In the genomic region with DNA sequence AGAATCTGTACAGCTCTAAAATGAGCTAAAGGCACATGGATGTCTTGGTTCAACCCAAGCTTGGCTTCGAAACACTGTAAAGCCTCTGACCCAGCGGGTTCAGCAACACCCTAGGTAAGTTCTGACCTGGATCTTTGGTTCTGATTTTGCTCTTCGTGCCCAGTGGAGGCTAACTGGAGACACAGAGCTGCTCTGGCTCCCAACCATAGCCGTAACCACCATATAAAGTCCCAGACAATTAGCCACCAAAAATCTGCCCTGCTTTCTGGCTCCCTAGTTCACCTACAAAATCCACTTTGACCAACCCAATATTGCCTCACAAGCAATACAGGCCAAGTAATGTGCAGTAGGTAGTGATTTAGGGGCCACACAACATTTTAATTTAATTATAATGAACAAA, we compare ENCODE assay signal across 9 mouse cellular contexts. TPM values are rescaled to one million over a fixed set of nuclear protein-coding genes. Genes with fewer than 3 reads are reported as not detected.
DNase-seq lines count a peak whose midpoint lies in the region; ATAC-seq and TF ChIP-seq lines count a peak whose summit lies in the region.
"Had no signal": no experiment of that assay in that cellular context is flagged by ENCODE, and none has a peak within 500 bp of the region (broad histone marks: within the 10 kb centered on the region; RNA-seq: fewer than 3 reads in every experiment).

No protein-coding gene starts in this region.

- H3K9ac ChIP-seq in heart, embryonic 15.5 days = peak overlapping the region; percentile 86
- H3K9ac ChIP-seq in heart, adult 2 months (ENCODE audit: low read depth, low read length) = no peak overlapping the region
- H3K9ac ChIP-seq in embryonic facial prominence, embryonic 11.5 days (replicated peaks; ENCODE audit: low read length) = peak overlapping the region; percentile 97
- H3K9ac ChIP-seq in intestine, embryonic 14.5 days (ENCODE audit: low read length) = peak overlapping the region; percentile 93
- H3K9ac ChIP-seq in midbrain, embryonic 16.5 days (ENCODE audit: low read depth, low read length) = no peak overlapping the region

- H3K27ac ChIP-seq in heart, embryonic 15.5 days = peak overlapping the region; percentile 90
- H3K27ac ChIP-seq in heart, adult 2 months = no peak overlapping the region; the same call in 1 of the 2 replicates
- H3K27ac ChIP-seq in embryonic facial prominence, embryonic 11.5 days (replicated peaks; ENCODE audit: low read depth, low read length) = no peak overlapping the region
- peak overlapping the region; percentile 89 for H3K27ac ChIP-seq in intestine, embryonic 14.5 days (ENCODE audit: low read depth)
- no peak overlapping the region for H3K27ac ChIP-seq in midbrain, embryonic 16.5 days (ENCODE audit: low read length)

- intact Hi-C loops in heart, adult 2 months (cut with DNase I) = loop anchor here (5.0 kb wide), 2 partner anchors 192 to 212 kb away; no protein-coding TSS in a partner anchor

- H3K4me2 ChIP-seq in heart, embryonic 15.5 days = peak overlapping the region; percentile 65
- H3K4me2 ChIP-seq in embryonic facial prominence, embryonic 11.5 days (ENCODE audit: low read depth, low read length) = peak overlapping the region; percentile 47
- H3K4me2 ChIP-seq in intestine, embryonic 14.5 days (ENCODE audit: low read length) = peak overlapping the region; percentile 63
- peak overlapping the region; percentile 17 for H3K4me2 ChIP-seq in midbrain, embryonic 16.5 days (ENCODE audit: low read length)

- no peak for TF ChIP-seq CTCF in heart, adult 2 months (IDR thresholded peaks at IDR 0.05)

- H3K4me1 ChIP-seq in heart, embryonic 15.5 days (replicated peaks) = peaks cover 8% of the 10 kb centered on the region
- 0 out of 2 replicates have a peak, but pooled peaks cover 2% of the 10 kb centered on the region for H3K4me1 ChIP-seq in heart, adult 2 months (ENCODE audit: control insufficient read depth, insufficient read depth, low read length)
- H3K4me1 ChIP-seq in embryonic facial prominence, embryonic 11.5 days (ENCODE audit: control insufficient read depth, insufficient read depth, low read length) = no peaks in the 10 kb centered on the region
- H3K4me1 ChIP-seq in intestine, embryonic 14.5 days (replicated peaks; ENCODE audit: control insufficient read depth, insufficient read depth, low read length) = no peaks in the 10 kb centered on the region
- peaks cover 7% of the 10 kb centered on the region for H3K4me1 ChIP-seq in midbrain, embryonic 16.5 days (ENCODE audit: control insufficient read depth, insufficient read depth, low read length)

- ATAC-seq in heart, embryonic 15.5 days (replicated peaks; ENCODE audit: insufficient number of reproducible peaks, insufficient read depth, low FRiP score, low read depth) = no peak
- no peak for ATAC-seq in embryonic facial prominence, embryonic 11.5 days (replicated peaks; ENCODE audit: insufficient number of reproducible peaks, low FRiP score, low TSS enrichment, low read depth)
- ATAC-seq in intestine, embryonic 14.5 days (replicated peaks; ENCODE audit: low FRiP score, low TSS enrichment, low read depth) = no peak
- no peak for ATAC-seq in midbrain, embryonic 16.5 days

- no peak for TF ChIP-seq POLR2A in heart, adult 2 months (IDR thresholded peaks at IDR 0.05; ENCODE audit: insufficient read depth, low read depth, low read length)

- TF ChIP-seq EP300 in heart, adult 2 months (IDR thresholded peaks at IDR 0.05; ENCODE audit: insufficient read depth, low read depth, low read length) = no peak

- WGBS in heart, embryonic 15.5 days = 42% methylated on average over 4 of the region's 4 CpGs
- 53% methylated on average over 4 of the region's 4 CpGs for WGBS in heart, adult 2 months
- WGBS in embryonic facial prominence, embryonic 11.5 days = 42% methylated on average over 4 of the region's 4 CpGs
- WGBS in intestine, embryonic 14.5 days = 36% methylated on average over 4 of the region's 4 CpGs
- WGBS in midbrain, embryonic 16.5 days = 45% methylated on average over 4 of the region's 4 CpGs

- no peaks in the 10 kb centered on the region for H3K79me2 ChIP-seq in heart, adult 2 months (replicated peaks; ENCODE audit: control insufficient read depth, insufficient read depth, low read length)

- no peaks in the 10 kb centered on the region for H3K9me3 ChIP-seq in heart, embryonic 15.5 days (replicated peaks)
- H3K9me3 ChIP-seq in embryonic facial prominence, embryonic 11.5 days (replicated peaks; ENCODE audit: control insufficient read depth, low read length) = no peaks in the 10 kb centered on the region
- no peaks in the 10 kb centered on the region for H3K9me3 ChIP-seq in intestine, embryonic 14.5 days (ENCODE audit: control insufficient read depth, low read length)
- H3K9me3 ChIP-seq in midbrain, embryonic 16.5 days (replicated peaks; ENCODE audit: control insufficient read depth, low read length, poor library complexity, severe bottlenecking) = no peaks in the 10 kb centered on the region

- DNase-seq in heart, adult 2 months = no peak
- peak; percentile 30 for DNase-seq in embryonic facial prominence, embryonic 11.5 days (ENCODE audit: low spot score)
- DNase-seq in intestine, embryonic 14.5 days (ENCODE audit: low spot score) = peak; percentile 66
- DNase-seq in frontal cortex, adult 2 months (ENCODE audit: extremely low spot score in 1 of 2, low spot score in 1 of 2) = no peak
- DNase-seq in cerebellum, postnatal 10 days = no peak
- no peak for DNase-seq in cerebellum, adult 9-11 months
- DNase-seq: lung, adult 2 months had no signal

- H3K27me3 ChIP-seq in heart, embryonic 15.5 days = peaks cover 82% of the 10 kb centered on the region
- H3K27me3 ChIP-seq in heart, adult 2 months (ENCODE audit: control insufficient read depth, insufficient read depth, low read length) = peaks cover 5% of the 10 kb centered on the region; the same call in 1 of the 2 replicates
- peaks cover 47% of the 10 kb centered on the region for H3K27me3 ChIP-seq in embryonic facial prominence, embryonic 11.5 days (ENCODE audit: control insufficient read depth, insufficient read depth, low read length)
- peaks cover 88% of the 10 kb centered on the region for H3K27me3 ChIP-seq in intestine, embryonic 14.5 days (replicated peaks; ENCODE audit: control insufficient read depth, insufficient read depth, low read length)
- peaks cover 59% of the 10 kb centered on the region for H3K27me3 ChIP-seq in midbrain, embryonic 16.5 days (ENCODE audit: control insufficient read depth, insufficient read depth, low read depth, low read length)

- no peaks in the 10 kb centered on the region; the same call in 1 of the 2 replicates for H3K36me3 ChIP-seq in heart, embryonic 15.5 days
- peaks cover 3% of the 10 kb centered on the region; the same call in 1 of the 2 replicates for H3K36me3 ChIP-seq in heart, adult 2 months (ENCODE audit: control insufficient read depth, insufficient read depth, low read length)
- no peaks in the 10 kb centered on the region for H3K36me3 ChIP-seq in embryonic facial prominence, embryonic 11.5 days (replicated peaks; ENCODE audit: control insufficient read depth, insufficient read depth, low read depth, low read length)
- H3K36me3 ChIP-seq in intestine, embryonic 14.5 days (ENCODE audit: control insufficient read depth, insufficient read depth, low read length) = 0 out of 2 replicates have a peak, but pooled peaks cover 11% of the 10 kb centered on the region
- H3K36me3 ChIP-seq in midbrain, embryonic 16.5 days (ENCODE audit: control insufficient read depth, insufficient read depth, low read length) = no peaks in the 10 kb centered on the region

- H3K4me3 ChIP-seq in heart, embryonic 15.5 days = peak overlapping the region; percentile 68
- H3K4me3 ChIP-seq in heart, adult 2 months = no peak overlapping the region
- peak overlapping the region; percentile 73 for H3K4me3 ChIP-seq in embryonic facial prominence, embryonic 11.5 days (ENCODE audit: low read depth, low read length)
- peak overlapping the region; percentile 59 for H3K4me3 ChIP-seq in intestine, embryonic 14.5 days (ENCODE audit: low read depth, low read length)
- no peak overlapping the region for H3K4me3 ChIP-seq in midbrain, embryonic 16.5 days (ENCODE audit: low read depth, low read length)

RNA-seq across cellular contexts. Expression of gene Grb10, which starts 3.7 kb away (rescaled TPM):
- polyA plus RNA-seq in heart, embryonic 15.5 days (2015; fragmentation: Nextera tagmentation; extraction: Ambion mirVana) = 503 and 529 TPM in 2 replicates
- 10 to 100 TPM; 65.1 to 66.2 TPM for total RNA-seq in heart, adult 2 months (2021)
- 36.9 and 63.5 TPM in 2 replicates for polyA plus RNA-seq in heart, adult 2 months (2012; rRNA removed)
- 228 and 230 TPM in 2 replicates for polyA plus RNA-seq in embryonic facial prominence, embryonic 11.5 days (2014; fragmentation: Nextera tagmentation; extraction: Ambion mirVana)
- polyA plus RNA-seq in intestine, embryonic 14.5 days (2014; fragmentation: Nextera tagmentation; extraction: Ambion mirVana) = 232 and 233 TPM in 2 replicates
- 74.6 and 92.9 TPM in 2 replicates for polyA plus RNA-seq in midbrain, embryonic 16.5 days (2015; fragmentation: Nextera tagmentation; extraction: Ambion mirVana)
- 32.4 and 35.6 TPM in 2 replicates for polyA plus RNA-seq in frontal cortex, adult 2 months (2012; rRNA removed)

Comparison
In these comparisons a context has a peak if more than half of its experiments do, and no peak if none do; other contexts are left out.
1. H3K27ac ChIP-seq: peak in heart, embryonic 15.5 days (single experiment) and intestine, embryonic 14.5 days (single experiment); none in heart, adult 2 months (single experiment), embryonic facial prominence, embryonic 11.5 days (single experiment) and midbrain, embryonic 16.5 days (single experiment).
2. H3K4me3 ChIP-seq: peak in heart, embryonic 15.5 days (single experiment), embryonic facial prominence, embryonic 11.5 days (single experiment) and intestine, embryonic 14.5 days (single experiment); none in heart, adult 2 months (single experiment) and midbrain, embryonic 16.5 days (single experiment).
3. H3K9ac ChIP-seq: peak in heart, embryonic 15.5 days (single experiment), embryonic facial prominence, embryonic 11.5 days (single experiment) and intestine, embryonic 14.5 days (single experiment); none in heart, adult 2 months (single experiment) and midbrain, embryonic 16.5 days (single experiment).
4. DNase-seq: peak in embryonic facial prominence, embryonic 11.5 days (single experiment) and intestine, embryonic 14.5 days (single experiment); none in heart, adult 2 months (0 of 2), frontal cortex, adult 2 months (0 of 2), cerebellum, postnatal 10 days (0 of 2) and cerebellum, adult 9-11 months (single experiment).
5. Peak in every context shown above with its lines, with median percentiles within 50 percentile points of each other: H3K4me2 ChIP-seq.